Mouse (Mus musculus) CD4-positive, CD25-positive, alpha-beta regulatory T cell, adult 2 months (primary cell): ENCODE measurements at regions not wholly inside any gene's neighbourhood (a gene's known extent, or its start where the extent isn't known, plus 50 kb on each side); places are given as distances from the start of the nearest gene placed in this dataset.

ENCODE experiments used
- DNase-seq: peaks from one replicate; pipeline ENCODE4 v3.0.0-alpha.2; 2012; ENCODE audit warnings: low read depth, low spot score

GRCm38 (mm10) chr10:67610689-67611088 is 61.9 kb upstream of the Ado start:
- peak; percentile 74 for DNase-seq

- no peak for DNase-seq
Measured at GRCm38 (mm10) chr10:67608033-67608432, 59.3 kb upstream of the Ado start.

GRCm38 (mm10) chr10:67607297-67608032 is 58.7 kb upstream of the Ado start:
- peak; percentile 44 for DNase-seq

GRCm38 (mm10) chr10:67606739-67607138 is 58.0 kb upstream of the Ado start:
- no peak for DNase-seq

- no peak for DNase-seq
Measured at GRCm38 (mm10) chr10:67599390-67599789, 50.6 kb upstream of the Ado start.

GRCm38 (mm10) chr10:67598590-67599047 is 49.9 kb upstream of the Ado start:
- no peak for DNase-seq
